Mouse (Mus musculus) embryonic fibroblast, embryonic 13.5 days (primary cell): ENCODE results near the gene Sdk1. TPM values are rescaled to one million over a fixed set of nuclear protein-coding genes. Genes with fewer than 3 reads are reported as not detected.

ENCODE experiments used
- H3K27ac ChIP-seq: 2 replicates; pipeline ENCODE4 v1.5.1; 2012; ENCODE audit warnings: low read length, control low read depth, inconsistent platforms; ENCODE audit not compliant: insufficient read depth
- H3K4me1 ChIP-seq: 2 replicates; pipeline ENCODE4 v1.6.1; 2011; ENCODE audit warnings: low read length; ENCODE audit not compliant: control insufficient read depth, insufficient read depth
- H3K4me3 ChIP-seq: 2 replicates; pipeline ENCODE4 v1.5.1; 2011; ENCODE audit warnings: mild to moderate bottlenecking, control low read depth, low read length; ENCODE audit not compliant: insufficient read depth
- CTCF ChIP-seq: IDR thresholded peaks from 2 replicates; pipeline ENCODE4 v1.5.1; 2011; ENCODE audit warnings: mild to moderate bottlenecking, control low read depth, low read length, moderate library complexity, borderline replicate concordance; ENCODE audit not compliant: insufficient read depth
- POLR2A ChIP-seq: IDR thresholded peaks from 2 replicates; pipeline ENCODE4 v1.6.1; 2011; ENCODE audit warnings: low read depth, mild to moderate bottlenecking, control low read depth, low read length, moderate library complexity
- polyA plus RNA-seq: library from polyadenylated mRNA; stranded (reverse); fragments of >200 nt; gene quantifications from 2 replicates; pipeline ENCODE4 v1.2.4, GENCODE M21; 2011; ENCODE audit warnings: low read depth; ENCODE audit not compliant: missing spikeins, insufficient read length

Gene Sdk1
- polyA plus RNA-seq, 1 experiment, result 6.7 TPM

GRCm38 (mm10) chr5:141694901-141695300 is 453.6 kb downstream of the Sdk1 start:
- H3K27ac ChIP-seq, result no peak overlapping the region
- no peaks in the 10 kb centered on the region for H3K4me1 ChIP-seq
- H3K4me3 ChIP-seq, result no peak overlapping the region
- TF ChIP-seq POLR2A (no peak), CTCF (no peak)

GRCm38 (mm10) chr5:141698406-141698805 is 457.1 kb downstream of the Sdk1 start:
- Histone ChIP-seq H3K27ac (no peak overlapping the region), H3K4me1 (no peaks in the 10 kb centered on the region), H3K4me3 (no peak overlapping the region)
- TF ChIP-seq POLR2A, result no peak
- TF ChIP-seq CTCF, result no peak

- no peak for TF ChIP-seq CTCF
- no peak for TF ChIP-seq POLR2A
- Histone ChIP-seq H3K4me1 (no peaks in the 10 kb centered on the region), H3K27ac (no peak overlapping the region), H3K4me3 (no peak overlapping the region)
Measured at GRCm38 (mm10) chr5:141720751-141721150, 479.5 kb downstream of the Sdk1 start.

GRCm38 (mm10) chr5:141727968-141728367 is 486.7 kb downstream of the Sdk1 start:
- TF ChIP-seq POLR2A, result no peak
- TF ChIP-seq CTCF, result no peak
- no peak overlapping the region for H3K4me3 ChIP-seq
- H3K27ac ChIP-seq, result no peak overlapping the region
- H3K4me1 ChIP-seq, result no peaks in the 10 kb centered on the region

GRCm38 (mm10) chr5:141730006-141730405 is 488.7 kb downstream of the Sdk1 start:
- Histone ChIP-seq H3K27ac (no peak overlapping the region), H3K4me1 (no peaks in the 10 kb centered on the region), H3K4me3 (no peak overlapping the region)
- TF ChIP-seq CTCF, result no peak
- no peak for TF ChIP-seq POLR2A

GRCm38 (mm10) chr5:141738725-141739124 is 497.4 kb downstream of the Sdk1 start:
- Histone ChIP-seq H3K27ac (no peak overlapping the region), H3K4me1 (no peaks in the 10 kb centered on the region), H3K4me3 (no peak overlapping the region)
- TF ChIP-seq CTCF (no peak), POLR2A (no peak)

GRCm38 (mm10) chr5:141748793-141749192 is 507.5 kb downstream of the Sdk1 start:
- no peak overlapping the region for H3K27ac ChIP-seq
- no peak for TF ChIP-seq CTCF
- no peak for TF ChIP-seq POLR2A

GRCm38 (mm10) chr5:141754278-141754677 is 513.0 kb downstream of the Sdk1 start:
- Histone ChIP-seq H3K4me3 (no peak overlapping the region), H3K27ac (no peak overlapping the region), H3K4me1 (no peaks in the 10 kb centered on the region)
- TF ChIP-seq POLR2A (no peak), CTCF (no peak)

More at GRCm38 (mm10) chr5:141748793-141749192, 507.5 kb downstream of the Sdk1 start:
- Histone ChIP-seq H3K4me3 (no peak overlapping the region), H3K4me1 (no peaks in the 10 kb centered on the region)

GRCm38 (mm10) chr5:141758885-141759284 is 517.6 kb downstream of the Sdk1 start:
- TF ChIP-seq CTCF, result no peak
- no peak for TF ChIP-seq POLR2A
- no peak overlapping the region for H3K27ac ChIP-seq
- no peaks in the 10 kb centered on the region for H3K4me1 ChIP-seq
- no peak overlapping the region for H3K4me3 ChIP-seq

GRCm38 (mm10) chr5:141764111-141764510 is 522.8 kb downstream of the Sdk1 start:
- H3K4me1 ChIP-seq, result no peaks in the 10 kb centered on the region
- H3K27ac ChIP-seq, result no peak overlapping the region
- no peak for TF ChIP-seq CTCF
- TF ChIP-seq POLR2A, result no peak
- no peak overlapping the region for H3K4me3 ChIP-seq

- Histone ChIP-seq H3K27ac (no peak overlapping the region), H3K4me3 (no peak overlapping the region), H3K4me1 (no peaks in the 10 kb centered on the region)
- TF ChIP-seq POLR2A, result no peak
- TF ChIP-seq CTCF, result no peak
Measured at GRCm38 (mm10) chr5:141768761-141769515, 527.6 kb downstream of the Sdk1 start.
